In genomic region chr10:60005264-60005663, GRCm38 (mm10) we compare ENCODE assay signal across 9 mouse cellular contexts. TPM values are rescaled to one million over a fixed set of nuclear protein-coding genes. Genes with fewer than 3 reads are reported as not detected.
DNase-seq lines count a peak whose midpoint lies in the region; ATAC-seq and TF ChIP-seq lines count a peak whose summit lies in the region.
"Had no signal": no experiment of that assay in that cellular context is flagged by ENCODE, and none has a peak within 500 bp of the region (broad histone marks: within the 10 kb centered on the region; RNA-seq: fewer than 3 reads in every experiment).

No protein-coding gene starts in this region.

- H3K9me3 ChIP-seq in kidney, embryonic 16.5 days (ENCODE audit: low read length), result no peaks in the 10 kb centered on the region

- peak; percentile 74 for DNase-seq in CD4-positive, CD25-positive, alpha-beta regulatory T cell, adult 2 months (ENCODE audit: low read depth, low spot score)
- peak; percentile 43 for DNase-seq in kidney, adult 2 months
- peak; percentile 48 to 75 for DNase-seq in spleen, postnatal 10 days (ENCODE audit: low spot score in 2 of 2)
- no peak for DNase-seq in left cerebral cortex, adult 8-10 months (ENCODE audit: low spot score in 2 of 2)
- no peak for DNase-seq in left cerebral cortex, postnatal 25 days (ENCODE audit: low spot score in 2 of 2)

- no peak overlapping the region for H3K4me3 ChIP-seq in kidney, adult 2 months (ENCODE audit: insufficient read depth, low read depth, low read length)
- H3K4me3 ChIP-seq in kidney, embryonic 16.5 days (ENCODE audit: low read length), result no peak overlapping the region
- H3K4me3 ChIP-seq in bone marrow, adult 2 months (replicated peaks; ENCODE audit: control insufficient read depth, low read depth, low read length), result no peak overlapping the region
- H3K4me3 ChIP-seq: erythroblast, embryonic 14.5 days had no signal

- TF ChIP-seq POLR2A in kidney, adult 2 months (IDR thresholded peaks at IDR 0.05; ENCODE audit: low read depth, low read length), result no peak
- no peak for TF ChIP-seq POLR2A in bone marrow, adult 2 months (IDR thresholded peaks at IDR 0.05; ENCODE audit: borderline replicate concordance, control insufficient read depth, low read depth, low read length)

- H3K27me3 ChIP-seq in kidney, adult 2 months (replicated peaks; ENCODE audit: control insufficient read depth, insufficient read depth, low read length), result no peaks in the 10 kb centered on the region
- no peaks in the 10 kb centered on the region for H3K27me3 ChIP-seq in kidney, embryonic 16.5 days (ENCODE audit: insufficient read depth, low read length)

- ATAC-seq in CD4-positive, CD25-positive, alpha-beta regulatory T cell, adult 4 months, result no peak
- no peak for ATAC-seq in kidney, embryonic 16.5 days (ENCODE audit: low FRiP score, low TSS enrichment)

- peaks cover 3% of the 10 kb centered on the region for H3K36me3 ChIP-seq in kidney, adult 2 months (ENCODE audit: control insufficient read depth, insufficient read depth, low read length)
- peaks cover 14% of the 10 kb centered on the region for H3K36me3 ChIP-seq in kidney, embryonic 16.5 days (ENCODE audit: insufficient read depth, low read length)

- WGBS in kidney, adult 2 months, result 58% methylated on average over 2 of the region's 2 CpGs
- WGBS in kidney, embryonic 16.5 days, result 57% methylated on average over 2 of the region's 2 CpGs
- 52% methylated on average over 2 of the region's 2 CpGs for WGBS in bone marrow, adult 2 months

- intact Hi-C loops in left cerebral cortex, postnatal 25 days (cut with DNase I), result loop anchor here (10.0 kb wide), 1 partner anchor 240 kb away; no protein-coding TSS in a partner anchor

- peak; percentile 39; the same call in 1 of the 2 replicates for TF ChIP-seq CTCF in kidney, adult 2 months (conservative IDR thresholded peaks at IDR 0.05; ENCODE audit: insufficient read depth, insufficient read length, low read depth, low read length)
- peak; percentile 45; the same call in 1 of the 2 replicates for TF ChIP-seq CTCF in bone marrow, adult 2 months (IDR thresholded peaks at IDR 0.05; ENCODE audit: control insufficient read depth, insufficient read depth, low read length)

- H3K27ac ChIP-seq in kidney, adult 2 months (ENCODE audit: insufficient read depth, low read depth, low read length), result no peak overlapping the region
- H3K27ac ChIP-seq in kidney, embryonic 16.5 days (ENCODE audit: low read length), result no peak overlapping the region
- H3K27ac ChIP-seq in bone marrow, adult 2 months (ENCODE audit: control insufficient read depth, insufficient read depth, low read depth, low read length, poor library complexity), result no peak overlapping the region

- H3K4me2 ChIP-seq in kidney, embryonic 16.5 days (replicated peaks; ENCODE audit: low read depth, low read length), result no peak overlapping the region

- no peak overlapping the region for H3K9ac ChIP-seq in kidney, embryonic 16.5 days (replicated peaks; ENCODE audit: low read length)

- H3K4me1 ChIP-seq in kidney, adult 2 months (ENCODE audit: control insufficient read depth, insufficient read depth, low read length), result peaks cover 12% of the 10 kb centered on the region
- H3K4me1 ChIP-seq in kidney, embryonic 16.5 days (ENCODE audit: insufficient read depth, low read length), result peaks cover 21% of the 10 kb centered on the region
- peaks cover 1% of the 10 kb centered on the region; the same call in 1 of the 2 replicates for H3K4me1 ChIP-seq in bone marrow, adult 2 months (ENCODE audit: control insufficient read depth, insufficient read depth, low read length)

RNA-seq across cellular contexts. Expression of gene Anapc16, which starts 2.3 kb away (rescaled TPM):
- 100 to 1,000 TPM in 1 of 2 experiments, 10 to 100 TPM in 1; 82.2 to 102 TPM for polyA plus RNA-seq in CD4-positive, CD25-positive, alpha-beta regulatory T cell, adult 4 months (2017; shearing (Covaris generic))
- 84.8 and 100 TPM in 2 replicates for polyA plus RNA-seq in kidney, adult 2 months (2012; rRNA removed)
- 93.6 and 95.2 TPM in 2 replicates for polyA plus RNA-seq in kidney, embryonic 16.5 days (2015; fragmentation: Nextera tagmentation; extraction: Ambion mirVana)
- polyA plus RNA-seq in bone marrow, adult 2 months (2011; ENCODE audit: insufficient read depth, insufficient read length, low replicate concordance, missing spikeins), result 25.2 and 32.9 TPM in 2 replicates
- 10 to 100 TPM; 58.0 to 60.8 (median 60.2) TPM for total RNA-seq in left cerebral cortex, adult 8-10 months (2022)
- total RNA-seq in left cerebral cortex, postnatal 25 days (2021), result 10 to 100 TPM; 62.9 to 63.5 TPM

RNA-seq across cellular contexts. Expression of gene Ascc1, which starts 2.7 kb away (rescaled TPM):
- polyA plus RNA-seq in CD4-positive, CD25-positive, alpha-beta regulatory T cell, adult 4 months (2017; shearing (Covaris generic)), result 10 to 100 TPM; 57.8 to 61.3 TPM
- polyA plus RNA-seq in kidney, adult 2 months (2012; rRNA removed), result 106 and 132 TPM in 2 replicates
- polyA plus RNA-seq in kidney, embryonic 16.5 days (2015; fragmentation: Nextera tagmentation; extraction: Ambion mirVana), result 56.3 and 58.0 TPM in 2 replicates
- polyA plus RNA-seq in bone marrow, adult 2 months (2011; ENCODE audit: insufficient read depth, insufficient read length, low replicate concordance, missing spikeins), result 15.8 and 18.6 TPM in 2 replicates
- total RNA-seq in left cerebral cortex, adult 8-10 months (2022), result 10 to 100 TPM; 16.5 to 20.1 (median 17.6) TPM
- 10 to 100 TPM; 15.1 to 15.5 TPM for total RNA-seq in left cerebral cortex, postnatal 25 days (2021)

RNA-seq across cellular contexts. Expression of gene Ddit4, which starts 53.6 kb away (rescaled TPM):
- polyA plus RNA-seq in CD4-positive, CD25-positive, alpha-beta regulatory T cell, adult 4 months (2017; shearing (Covaris generic)), result 10 to 100 TPM; 16.6 to 32.8 TPM
- 21.1 and 21.6 TPM in 2 replicates for polyA plus RNA-seq in kidney, adult 2 months (2012; rRNA removed)
- polyA plus RNA-seq in kidney, embryonic 16.5 days (2015; fragmentation: Nextera tagmentation; extraction: Ambion mirVana), result 30.6 and 31.9 TPM in 2 replicates
- 19.2 and 34.2 TPM in 2 replicates for polyA plus RNA-seq in bone marrow, adult 2 months (2011; ENCODE audit: insufficient read depth, insufficient read length, low replicate concordance, missing spikeins)
- 10 to 100 TPM; 35.6 to 58.9 (median 44.0) TPM for total RNA-seq in left cerebral cortex, adult 8-10 months (2022)
- 10 to 100 TPM; 40.8 to 42.6 TPM for total RNA-seq in left cerebral cortex, postnatal 25 days (2021)

Comparison
In these comparisons a context has a peak if more than half of its experiments do, and no peak if none do; other contexts are left out.
1. DNase-seq: peak in CD4-positive, CD25-positive, alpha-beta regulatory T cell, adult 2 months (single experiment), kidney, adult 2 months (single experiment) and spleen, postnatal 10 days (2 of 2); none in left cerebral cortex, adult 8-10 months (0 of 2) and left cerebral cortex, postnatal 25 days (0 of 2).